Mouse (Mus musculus) ES-E14 (cell line): ENCODE measurements around the gene Psmd13. TPM values are rescaled to one million over a fixed set of nuclear protein-coding genes. Genes with fewer than 3 reads are reported as not detected.

Source experiments
- DNase-seq: peaks from one replicate; pipeline ENCODE4 v3.0.0-alpha.2; 2013; ENCODE audit warnings: low read depth, low spot score
- H3K27ac ChIP-seq: 2 replicates; pipeline ENCODE4 v1.5.1; 2012; ENCODE audit warnings: low read depth, mild to moderate bottlenecking, low read length, moderate library complexity, mixed read lengths; ENCODE audit not compliant: poor library complexity, insufficient read depth, severe bottlenecking
- H3K36me3 ChIP-seq: 2 replicates; pipeline ENCODE4 v1.6.1; 2012; ENCODE audit warnings: mild to moderate bottlenecking, low read length, moderate library complexity, mixed read lengths; ENCODE audit not compliant: control insufficient read depth, poor library complexity, insufficient read depth, severe bottlenecking
- H3K4me1 ChIP-seq, 2 experiments: fragments of 150-350 bp in 1 of 2; sonication (generic) in 1 of 2; 2 replicates each; pipeline ENCODE4 v1.6.1; 2012; ENCODE audit warnings: low read length in 2 of 2, mild to moderate bottlenecking in 1 of 2, mixed read lengths in 1 of 2; ENCODE audit not compliant: control insufficient read depth in 2 of 2, insufficient read depth in 2 of 2, poor library complexity in 1 of 2
- H3K4me3 ChIP-seq, 2 experiments: fragments of 150-350 bp in 1 of 2; sonication (generic) in 1 of 2; 2 replicates each; pipeline ENCODE4 v1.5.1; 2012; ENCODE audit warnings: low read length in 2 of 2, low read depth in 1 of 2, mild to moderate bottlenecking in 1 of 2, mixed read lengths in 1 of 2; ENCODE audit not compliant: insufficient read depth in 1 of 2, poor library complexity in 1 of 2, severe bottlenecking in 1 of 2
- H3K9ac ChIP-seq: 2 replicates; pipeline ENCODE4 v1.6.1; 2012; ENCODE audit warnings: low read depth, mild to moderate bottlenecking, low read length, mixed read lengths; ENCODE audit not compliant: poor library complexity, insufficient read depth, severe bottlenecking
- H3K9me3 ChIP-seq: fragments of 150-350 bp; sonication (generic); 2 replicates; pipeline ENCODE4 v1.6.1; 2012; ENCODE audit warnings: low read depth, mild to moderate bottlenecking, low read length; ENCODE audit not compliant: control insufficient read depth, insufficient read depth
- CHD2 ChIP-seq: IDR thresholded peaks from 2 replicates; pipeline ENCODE4 v1.6.1; 2014; ENCODE audit warnings: mild to moderate bottlenecking, low read depth, low read length, inconsistent platforms
- HCFC1 ChIP-seq: IDR thresholded peaks from 2 replicates; pipeline ENCODE4 v1.6.1; 2012; ENCODE audit warnings: low read length, inconsistent platforms, borderline replicate concordance; ENCODE audit not compliant: insufficient read depth
- MAFK ChIP-seq: IDR thresholded peaks from 2 replicates; pipeline ENCODE4 v1.6.1; 2014; ENCODE audit warnings: mild to moderate bottlenecking, low read depth, low read length, inconsistent platforms; ENCODE audit not compliant: insufficient read depth
- ZC3H11A ChIP-seq: IDR thresholded peaks from 2 replicates; pipeline ENCODE4 v1.6.1; 2012; ENCODE audit warnings: low read depth, mild to moderate bottlenecking, inconsistent platforms, low read length, borderline replicate concordance
- ZNF384 ChIP-seq: IDR thresholded peaks from 2 replicates; pipeline ENCODE4 v1.6.1; 2012; ENCODE audit warnings: low read depth, low read length, inconsistent platforms
- in situ Hi-C, 2 experiments: fragments of 600-800 bp; cut with MboI; formaldehyde crosslinking; loops; one replicate each; pipeline ENCODE4 v1.15.1; 2025; ENCODE audit warnings: low sequenced_read_pairs in 2 of 2, inconsistent platforms in 1 of 2; ENCODE audit not compliant: unreplicated experiment in 2 of 2
- total RNA-seq: library from RNA; depleted of rRNA; stranded (reverse); fragments of 300-350 nt; gene quantifications from 2 replicates; pipeline ENCODE4 v1.2.3, GENCODE M21; 2012

Psmd13 gene
- total RNA-seq, 1 experiment, result 199 TPM

DNA sequence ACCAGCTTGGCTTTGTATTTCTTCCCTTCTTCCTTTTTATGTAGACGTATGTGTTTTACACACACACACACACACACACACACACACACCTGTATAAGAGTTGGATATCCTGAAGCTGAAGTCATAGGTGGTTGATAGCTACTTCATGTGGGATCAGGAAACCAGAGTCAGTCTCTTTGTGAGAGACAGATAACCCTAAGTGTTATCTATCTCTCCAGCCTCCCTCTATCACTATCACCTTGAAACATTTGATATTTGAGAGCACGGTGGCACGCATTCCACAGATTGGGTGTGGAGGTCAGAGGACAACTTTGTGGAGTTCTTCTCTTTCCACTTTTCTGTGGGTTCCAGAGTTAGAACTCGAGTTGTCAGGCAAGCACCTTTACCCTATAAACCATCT is 38.1 kb downstream of the Psmd13 start:
- no peak overlapping the region for H3K27ac ChIP-seq
- no peak overlapping the region for H3K4me3 ChIP-seq
- H3K4me1 ChIP-seq, result no peaks in the 10 kb centered on the region
- no peak for TF ChIP-seq ZNF384
- no peak for TF ChIP-seq CHD2
- no peak for TF ChIP-seq HCFC1
- TF ChIP-seq MAFK, result no peak
- TF ChIP-seq ZC3H11A, result no peak
- DNase-seq, result no peak
- in situ Hi-C loops, result no loop called here
- no peak overlapping the region for H3K9ac ChIP-seq
- no peaks in the 10 kb centered on the region for H3K36me3 ChIP-seq
- no peaks in the 10 kb centered on the region for H3K9me3 ChIP-seq

- Histone ChIP-seq H3K9me3 (no peaks in the 10 kb centered on the region), H3K9ac (no peak within 1 kb of the TSS), H3K27ac (no peak within 1 kb of the TSS), H3K4me1 (no peaks in the 10 kb centered on the region), H3K36me3 (no peaks in the 10 kb centered on the region), H3K4me3 (peak within 1 kb of the TSS; percentile 13 to 32; a peak in 2 of 4 replicates)
- no peak for DNase-seq
- TF ChIP-seq ZNF384 (no peak), ZC3H11A (no peak)
- in situ Hi-C loops, result no loop called here
These were observed 38.8 kb downstream of the Psmd13 start, which contains the start of gene Nlrp6 for GRCm38 (mm10) chr7:140920418-140921029. Gene Nlrp6 (plus strand): TSS chr7:140920902.

GRCm38 (mm10) chr7:140921225-140921975 is 39.6 kb downstream of the Psmd13 start:
- H3K9ac ChIP-seq, result no peak overlapping the region
- H3K27ac ChIP-seq, result no peak overlapping the region
- in situ Hi-C loops, result no loop called here
- H3K4me3 ChIP-seq, result peak overlapping the region; percentile 13 to 32; a peak in 2 of 4 replicates
- H3K9me3 ChIP-seq, result no peaks in the 10 kb centered on the region
- DNase-seq, result no peak
- no peaks in the 10 kb centered on the region for H3K4me1 ChIP-seq
- no peaks in the 10 kb centered on the region for H3K36me3 ChIP-seq
- TF ChIP-seq MAFK (no peak), ZC3H11A (no peak), ZNF384 (no peak), CHD2 (no peak), HCFC1 (no peak)

- H3K9ac ChIP-seq, result no peak overlapping the region
- no peak for DNase-seq
- in situ Hi-C loops, result no loop called here
- H3K36me3 ChIP-seq, result no peaks in the 10 kb centered on the region
- H3K9me3 ChIP-seq, result no peaks in the 10 kb centered on the region
- no peak overlapping the region for H3K27ac ChIP-seq
- no peak for TF ChIP-seq CHD2
- no peak for TF ChIP-seq ZC3H11A
- TF ChIP-seq MAFK, result no peak
- TF ChIP-seq ZNF384, result no peak
- TF ChIP-seq HCFC1, result no peak
- peak overlapping the region; percentile 50 to 71 for H3K4me3 ChIP-seq
- no peaks in the 10 kb centered on the region for H3K4me1 ChIP-seq
These were observed 40.8 kb downstream of the Psmd13 start for GRCm38 (mm10) chr7:140922398-140923069.
